Mouse (Mus musculus): ENCODE data around the gene Rfng. TPM values are rescaled to one million over a fixed set of nuclear protein-coding genes. Genes with fewer than 3 reads are reported as not detected.

Rfng gene
- total RNA-seq (2012; rRNA removed) = 10.9 and 12.7 TPM in 2 replicates
- polyA plus RNA-seq (2012; ENCODE audit: insufficient read depth in 1 of 2, insufficient read length in 2 of 2, low read depth in 1 of 2, low replicate concordance in 2 of 2, missing spikeins in 1 of 2) = 10 to 100 TPM in 1 of 2 experiments, not detected in 1; 40.7 TPM

DNA sequence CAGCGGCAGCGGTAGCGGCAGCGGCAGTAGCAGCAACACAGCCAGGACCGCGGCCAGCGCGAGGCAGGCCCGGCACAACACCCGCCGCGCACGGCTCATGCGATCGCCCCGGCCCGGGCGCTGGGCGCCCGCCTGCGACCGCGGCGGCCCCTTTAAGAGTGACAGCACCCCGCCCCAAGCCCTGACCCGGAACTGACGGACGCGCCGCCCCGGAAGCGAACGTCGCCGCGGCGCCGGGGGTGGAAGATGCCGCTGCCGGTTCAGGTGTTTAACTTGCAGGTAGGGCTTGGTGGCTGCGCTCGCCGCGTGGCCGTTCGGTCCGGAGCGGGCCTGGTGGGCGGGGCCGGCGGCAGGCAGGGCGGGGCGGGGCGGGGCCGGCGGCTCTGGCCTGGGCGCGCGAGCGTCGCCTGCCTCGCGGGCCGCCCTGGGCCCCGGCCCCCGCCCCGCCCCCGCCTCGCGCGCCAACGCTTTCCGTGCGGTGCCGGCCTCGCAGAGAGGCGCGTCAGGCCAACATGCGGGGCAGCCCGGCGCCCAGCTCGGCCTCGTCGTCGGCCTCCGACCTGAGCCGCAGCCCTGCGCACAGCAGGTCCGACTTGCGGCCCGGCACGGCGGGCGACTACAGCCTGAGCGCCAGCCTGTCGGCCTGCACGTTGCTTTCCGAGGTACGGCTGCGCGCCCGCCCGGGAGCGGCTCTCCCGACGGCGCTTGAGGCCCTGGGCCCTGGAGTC, at the start of gene Rfng, which contains the start of gene Gps1:
Gene Rfng, minus strand, starts transcription at position 144 of the 728 bp plus-strand sequence.
Gene Gps1, plus strand, starts transcription at position 209 of the 728 bp plus-strand sequence.
- peak within 1 kb of the TSS; percentile 85 for H3K27ac ChIP-seq (ENCODE audit: control insufficient read depth, low read depth, low read length)
- peaks cover 2 to 7% of the 10 kb centered on the region in 2 experiments for H3K36me3 ChIP-seq (ENCODE audit: control insufficient read depth in 1 of 2, insufficient read depth in 2 of 2, low read length in 2 of 2)
- peak within 1 kb of the TSS; percentile 87 for H3K9ac ChIP-seq (ENCODE audit: control insufficient read depth, low read depth, low read length, poor library complexity, severe bottlenecking)
- no peaks in the 10 kb centered on the region for H3K27me3 ChIP-seq (ENCODE audit: control insufficient read depth in 1 of 2, insufficient read depth in 2 of 2, low read length in 2 of 2)
- no peaks in the 10 kb centered on the region for H3K9me3 ChIP-seq (replicated peaks; ENCODE audit: insufficient read depth, low read length)
- peak within 1 kb of the TSS; percentile 79 to 95 for H3K4me3 ChIP-seq (ENCODE audit: control insufficient read depth in 1 of 2, insufficient read depth in 1 of 2, low read depth in 2 of 2, low read length in 2 of 2)
- H3K79me2 ChIP-seq (ENCODE audit: control insufficient read depth, insufficient read depth, low read length, poor library complexity) = peaks cover 26% of the 10 kb centered on the region
- H3K4me1 ChIP-seq (ENCODE audit: control insufficient read depth in 1 of 2, insufficient read depth in 2 of 2, low read length in 2 of 2) = peaks cover 0 to 16% of the 10 kb centered on the region in 2 experiments; a peak in 1 of 4 replicates
- no peak for TF ChIP-seq RAD21 (IDR thresholded peaks at IDR 0.05; ENCODE audit: low read depth, low read length)
- no peak for TF ChIP-seq CTCF (IDR thresholded peaks at IDR 0.05 in 2 of 3, conservative IDR thresholded peaks at IDR 0.05 in 1 of 3; ENCODE audit: control insufficient read depth in 1 of 3, insufficient read depth in 1 of 3, low read depth in 2 of 3, low read length in 3 of 3, poor library complexity in 1 of 3, severe bottlenecking in 1 of 3)
- TF ChIP-seq MXI1 (IDR thresholded peaks at IDR 0.05; ENCODE audit: low read depth, low read length) = peak; percentile 78; the same call in 1 of the 2 replicates
- peak; percentile 65 for TF ChIP-seq NELFE (IDR thresholded peaks at IDR 0.05; ENCODE audit: low read depth, low read length)
- TF ChIP-seq TAL1 (IDR thresholded peaks at IDR 0.05; ENCODE audit: low read length) = no peak
- no peak; the same call in 1 of the 2 replicates for TF ChIP-seq ETS1 (IDR thresholded peaks at IDR 0.05; ENCODE audit: low read depth, low read length)
- TF ChIP-seq HCFC1 (IDR thresholded peaks at IDR 0.05; ENCODE audit: low read depth, low read length) = peak; percentile 91
- no peak; the same call in none of the 2 replicates for TF ChIP-seq TCF12 (IDR thresholded peaks at IDR 0.05; ENCODE audit: low read depth, low read length)
- peak; percentile 79 for TF ChIP-seq ELF1 (IDR thresholded peaks at IDR 0.05; ENCODE audit: low read depth, low read length)
- TF ChIP-seq RCOR1 (IDR thresholded peaks at IDR 0.05; ENCODE audit: low read depth, low read length) = no peak
- TF ChIP-seq MAZ (IDR thresholded peaks at IDR 0.05; ENCODE audit: low read depth, low read length) = peak; percentile 98; the same call in 1 of the 2 replicates
- TF ChIP-seq GATA1 (IDR thresholded peaks at IDR 0.05; ENCODE audit: low read depth, low read length) = no peak
- TF ChIP-seq E2F4 (IDR thresholded peaks at IDR 0.05; ENCODE audit: borderline replicate concordance, low read depth, low read length) = no peak
- TF ChIP-seq TBP (IDR thresholded peaks at IDR 0.05; ENCODE audit: low read depth, low read length) = 0 out of 2 replicates have a peak, but pooled peaks have one; percentile 29
- TF ChIP-seq UBTF (IDR thresholded peaks at IDR 0.05; ENCODE audit: borderline replicate concordance, insufficient read depth, low read depth, low read length) = no peak
- no peak for TF ChIP-seq MYC (IDR thresholded peaks at IDR 0.05; ENCODE audit: low read depth, low read length)
- TF ChIP-seq SIN3A (IDR thresholded peaks at IDR 0.05; ENCODE audit: low read length) = peak; percentile 89
- TF ChIP-seq KAT2A (conservative IDR thresholded peaks at IDR 0.05; ENCODE audit: low read depth, low read length) = no peak; the same call in 1 of the 2 replicates
- TF ChIP-seq POLR2A (IDR thresholded peaks at IDR 0.05; ENCODE audit: control insufficient read depth in 1 of 2, insufficient read depth in 1 of 2, low read depth in 1 of 2, low read length in 2 of 2, poor library complexity in 1 of 2) = peak; percentile 55 to 79
- no peak for TF ChIP-seq BHLHE40 (IDR thresholded peaks at IDR 0.05; ENCODE audit: borderline replicate concordance, low read depth, low read length)
- TF ChIP-seq MAX (IDR thresholded peaks at IDR 0.05; ENCODE audit: low read length) = peak; percentile 55
- peak; percentile 92 for DNase-seq (ENCODE audit: low read depth, low spot score)
